Mouse (Mus musculus): ENCODE data around the gene Blcap. TPM values are rescaled to one million over a fixed set of nuclear protein-coding genes. Genes with fewer than 3 reads are reported as not detected.

Blcap gene
- polyA plus RNA-seq, 1 experiment, result 27.1 TPM

DNA sequence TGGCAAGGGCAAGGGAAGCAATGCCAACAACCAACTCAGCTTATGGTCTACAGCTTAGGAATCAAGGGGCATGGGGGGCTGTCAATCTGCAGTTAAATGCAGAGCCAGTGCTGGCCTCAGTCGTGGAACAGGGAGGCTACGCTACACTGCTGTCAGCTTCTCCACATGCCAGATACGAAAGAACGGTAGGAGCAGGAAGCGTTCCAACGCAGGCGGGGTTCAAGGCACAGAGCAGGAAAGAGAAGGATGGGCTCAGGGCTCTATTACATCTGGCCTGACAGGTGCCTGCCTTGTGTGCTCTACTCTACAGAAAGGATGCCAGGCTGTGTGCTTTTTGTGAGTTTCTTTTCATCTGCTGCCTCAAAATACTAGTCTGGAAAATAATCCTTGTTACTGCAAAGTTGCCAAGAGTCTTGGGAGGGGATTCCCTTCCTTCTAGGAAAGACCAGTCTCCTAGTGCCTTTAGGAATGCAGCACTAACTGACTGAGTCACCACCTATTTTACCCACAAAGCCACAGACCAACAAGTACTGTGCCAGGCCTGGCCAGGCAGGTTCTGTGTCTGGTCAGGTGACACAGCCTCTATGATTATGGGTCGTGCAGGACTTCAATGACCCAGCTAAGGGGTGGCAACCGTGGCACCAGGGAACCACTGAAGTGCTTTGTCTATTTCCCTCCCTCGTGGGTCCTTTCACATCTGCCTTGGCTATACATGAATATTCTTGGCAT lies 18.8 kb downstream of the Blcap start:
- Histone ChIP-seq H3K27me3 (ENCODE audit: control insufficient read depth, insufficient read depth, insufficient read length) (no peaks in the 10 kb centered on the region), H3K4me2 (ENCODE audit: low read depth) (peak overlapping the region; percentile 10), H3ac (ENCODE audit: control insufficient read depth, insufficient read length) (no peak overlapping the region), H3K4me3 (no peak overlapping the region), H3K79me2 (ENCODE audit: control insufficient read depth, insufficient read depth) (peaks cover 34% of the 10 kb centered on the region), H3K36me3 (ENCODE audit: control insufficient read depth, insufficient read depth) (peaks cover 26% of the 10 kb centered on the region)
- peak; percentile 10 for TF ChIP-seq TCF3 (IDR thresholded peaks at IDR 0.05; ENCODE audit: insufficient read length, low read depth)
- peak; percentile 82 for TF ChIP-seq USF1 (IDR thresholded peaks at IDR 0.05; ENCODE audit: low read depth)
- peak in 1 of 3 experiments; percentile 18 for TF ChIP-seq MYOG (IDR thresholded peaks at IDR 0.05; ENCODE audit: control insufficient read depth in 1 of 3, insufficient read depth in 1 of 3, insufficient read length in 2 of 3, low read depth in 2 of 3)
- no peak for TF ChIP-seq REST (IDR thresholded peaks at IDR 0.05; ENCODE audit: insufficient read depth, insufficient read length)
- TF ChIP-seq POLR2A (IDR thresholded peaks at IDR 0.05; ENCODE audit: insufficient read length, low read depth), result no peak
- peak in 2 of 3 experiments; percentile 37 to 60 for TF ChIP-seq MYOD1 (IDR thresholded peaks at IDR 0.05; ENCODE audit: control insufficient read depth in 1 of 3, insufficient read length in 2 of 3, low read depth in 2 of 3)

DNA sequence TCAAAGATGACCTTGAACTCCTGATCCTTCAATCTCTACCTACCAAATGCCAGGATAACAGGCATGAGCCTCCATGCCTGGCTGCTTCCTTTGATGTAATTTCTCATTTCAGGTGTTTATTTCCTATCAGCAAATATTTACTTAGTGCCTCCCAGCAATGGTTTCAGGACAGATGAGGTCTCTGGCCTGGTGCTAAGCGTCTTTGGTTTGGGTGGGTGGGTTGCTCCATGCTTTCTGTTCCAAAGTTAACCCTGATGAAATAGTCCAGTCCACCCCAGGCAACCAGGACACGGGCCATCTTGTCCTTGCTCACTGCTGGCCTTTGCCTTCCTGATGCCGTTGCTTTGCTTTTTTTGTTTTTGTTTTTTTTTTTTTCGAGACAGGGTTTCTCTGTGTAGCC lies 20.8 kb downstream of the Blcap start:
- Histone ChIP-seq H3K4me3 (no peak overlapping the region), H3ac (ENCODE audit: control insufficient read depth, insufficient read length) (no peak overlapping the region), H3K27me3 (ENCODE audit: control insufficient read depth, insufficient read depth, insufficient read length) (no peaks in the 10 kb centered on the region), H3K79me2 (ENCODE audit: control insufficient read depth, insufficient read depth) (peaks cover 15% of the 10 kb centered on the region), H3K4me2 (ENCODE audit: low read depth) (no peak overlapping the region), H3K36me3 (ENCODE audit: control insufficient read depth, insufficient read depth) (peaks cover 16% of the 10 kb centered on the region)
- TF ChIP-seq MYOG (IDR thresholded peaks at IDR 0.05; ENCODE audit: control insufficient read depth in 1 of 3, insufficient read depth in 1 of 3, insufficient read length in 2 of 3, low read depth in 2 of 3) (no peak), TCF3 (IDR thresholded peaks at IDR 0.05; ENCODE audit: insufficient read length, low read depth) (no peak), MAX (IDR thresholded peaks at IDR 0.05; ENCODE audit: low read depth) (no peak), USF1 (IDR thresholded peaks at IDR 0.05; ENCODE audit: low read depth) (no peak), POLR2AphosphoS2 (IDR thresholded peaks at IDR 0.05; ENCODE audit: insufficient read length, low read depth) (no peak)

DNA sequence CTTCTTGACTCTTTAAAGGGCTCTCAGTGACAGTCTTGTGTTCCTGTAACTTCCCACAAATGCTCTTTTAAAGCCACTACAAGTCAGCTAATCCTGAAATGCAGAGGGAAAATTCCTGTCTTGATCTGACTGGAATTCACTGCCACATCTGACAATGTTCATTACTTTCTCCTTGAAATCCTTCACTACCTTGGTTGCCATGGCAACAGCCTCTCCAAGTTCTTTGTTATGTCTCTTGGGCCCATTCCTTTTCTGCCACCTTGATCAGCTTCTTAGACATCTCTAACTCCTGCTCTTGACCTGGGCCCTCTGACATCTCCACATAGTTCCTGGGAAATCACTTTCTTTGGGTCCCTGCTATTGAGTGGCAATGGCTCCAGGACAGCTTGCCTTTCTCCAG lies 24.4 kb downstream of the Blcap start:
- Histone ChIP-seq H3K36me3 (ENCODE audit: control insufficient read depth, insufficient read depth) (peaks cover 17% of the 10 kb centered on the region), H3K27me3 (ENCODE audit: control insufficient read depth, insufficient read depth, insufficient read length) (no peaks in the 10 kb centered on the region), H3K4me2 (ENCODE audit: low read depth) (no peak overlapping the region), H3K4me3 (no peak overlapping the region), H3K79me2 (ENCODE audit: control insufficient read depth, insufficient read depth) (peaks cover 12% of the 10 kb centered on the region), H3ac (ENCODE audit: control insufficient read depth, insufficient read length) (no peak overlapping the region)
- TF ChIP-seq MAX (IDR thresholded peaks at IDR 0.05; ENCODE audit: low read depth), result no peak

DNA sequence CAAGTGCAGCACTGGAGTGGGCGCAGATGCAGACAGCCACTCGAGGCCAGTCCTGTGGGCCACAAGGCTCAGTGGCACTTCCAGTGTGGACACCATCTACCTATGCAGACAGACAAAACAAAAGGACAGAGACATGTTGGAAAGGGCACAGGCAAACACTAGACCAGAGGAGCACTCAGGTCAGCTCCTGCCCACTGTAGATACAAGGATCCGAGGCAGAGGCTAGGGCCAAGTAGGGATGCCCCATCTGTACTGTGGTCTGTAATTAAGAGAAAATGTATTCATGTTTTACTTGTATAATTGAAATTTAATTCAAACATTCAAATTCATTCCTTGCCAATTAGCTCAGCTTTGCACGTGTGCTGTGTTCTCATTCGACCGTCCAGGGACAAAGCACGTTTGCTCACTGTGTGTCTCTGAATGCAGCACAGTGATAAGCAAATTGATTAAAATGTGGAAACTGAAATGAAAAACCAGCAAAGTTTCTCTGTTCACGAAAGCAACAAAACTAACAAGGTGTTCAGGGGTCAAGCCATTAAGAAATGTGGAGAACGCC lies 26.7 kb downstream of the Blcap start:
- TF ChIP-seq POLR2A (IDR thresholded peaks at IDR 0.05; ENCODE audit: insufficient read length, low read depth) (no peak), MYOG (IDR thresholded peaks at IDR 0.05; ENCODE audit: control insufficient read depth in 1 of 3, insufficient read depth in 1 of 3, insufficient read length in 2 of 3, low read depth in 2 of 3) (no peak), TCF12 (IDR thresholded peaks at IDR 0.05; ENCODE audit: insufficient read depth, poor library complexity, severe bottlenecking) (no peak), E2F4 (IDR thresholded peaks at IDR 0.05; ENCODE audit: insufficient read depth) (no peak)

DNA sequence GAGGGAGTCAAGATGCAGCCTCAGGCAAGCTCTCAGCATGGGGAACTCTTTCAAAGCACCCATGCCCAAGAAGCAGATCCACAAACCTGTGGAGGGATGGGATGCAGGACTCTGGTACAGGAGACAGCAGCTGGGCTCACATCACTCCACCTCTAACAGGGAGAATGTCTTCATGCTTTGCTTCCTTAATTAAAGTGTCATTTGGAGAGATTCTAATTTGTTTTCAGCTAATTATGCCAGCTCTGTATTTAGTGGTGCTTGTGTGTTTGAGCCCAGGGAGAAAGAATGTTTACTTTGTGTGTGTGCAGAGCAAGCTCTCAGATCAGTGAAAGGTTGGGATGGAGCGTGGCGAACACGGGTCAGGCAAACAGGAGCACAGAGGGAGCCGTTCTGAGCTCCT lies 28.7 kb downstream of the Blcap start:
- no peak overlapping the region for H3K4me2 ChIP-seq (ENCODE audit: low read depth)

More for the DNA sequence above, 26.7 kb downstream of the Blcap start:
- Histone ChIP-seq H3ac (ENCODE audit: control insufficient read depth, insufficient read length) (no peak overlapping the region), H3K79me2 (ENCODE audit: control insufficient read depth, insufficient read depth) (no peaks in the 10 kb centered on the region), H3K4me3 (no peak overlapping the region), H3K4me2 (ENCODE audit: low read depth) (no peak overlapping the region), H3K36me3 (ENCODE audit: control insufficient read depth, insufficient read depth) (peaks cover 20% of the 10 kb centered on the region), H3K27me3 (ENCODE audit: control insufficient read depth, insufficient read depth, insufficient read length) (no peaks in the 10 kb centered on the region)

DNA sequence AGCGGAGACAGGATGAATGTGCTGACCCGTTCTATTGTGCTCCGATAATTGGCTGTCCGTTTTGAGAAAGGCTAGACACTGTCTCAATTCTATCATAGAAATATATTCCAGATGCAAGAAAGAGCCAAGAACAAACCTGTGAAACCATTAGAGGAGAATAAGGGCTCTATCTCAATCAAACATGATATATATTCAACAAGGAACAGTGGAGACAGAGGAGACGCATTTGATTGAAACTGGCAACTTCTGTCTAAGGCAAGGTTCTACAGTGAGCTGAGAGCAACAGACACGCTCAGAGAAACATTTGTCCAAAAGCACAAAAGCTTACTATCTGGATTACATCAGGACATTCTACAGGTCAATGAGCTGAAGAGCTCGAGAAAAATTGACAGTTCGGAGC lies 29.4 kb downstream of the Blcap start:
- TF ChIP-seq MYOG (IDR thresholded peaks at IDR 0.05; ENCODE audit: control insufficient read depth in 1 of 3, insufficient read depth in 1 of 3, insufficient read length in 2 of 3, low read depth in 2 of 3), result no peak
- no peak for TF ChIP-seq SRF (IDR thresholded peaks at IDR 0.05; ENCODE audit: control insufficient read depth, insufficient read length, low read depth)
- TF ChIP-seq TCF12 (IDR thresholded peaks at IDR 0.05; ENCODE audit: insufficient read depth, poor library complexity, severe bottlenecking), result no peak
- no peak for TF ChIP-seq TCF3 (IDR thresholded peaks at IDR 0.05; ENCODE audit: insufficient read length, low read depth)
- TF ChIP-seq MAX (IDR thresholded peaks at IDR 0.05; ENCODE audit: low read depth), result no peak
- no peak for TF ChIP-seq MYOD1 (IDR thresholded peaks at IDR 0.05; ENCODE audit: control insufficient read depth in 1 of 3, insufficient read length in 2 of 3, low read depth in 2 of 3)
- TF ChIP-seq POLR2A (IDR thresholded peaks at IDR 0.05; ENCODE audit: insufficient read length, low read depth), result no peak
- TF ChIP-seq CEBPB (IDR thresholded peaks at IDR 0.05; ENCODE audit: insufficient read depth, poor library complexity, severe bottlenecking), result no peak
- no peak for TF ChIP-seq USF1 (IDR thresholded peaks at IDR 0.05; ENCODE audit: low read depth)
- TF ChIP-seq E2F4 (IDR thresholded peaks at IDR 0.05; ENCODE audit: insufficient read depth), result no peak
- Histone ChIP-seq H3K36me3 (ENCODE audit: control insufficient read depth, insufficient read depth) (peaks cover 6% of the 10 kb centered on the region), H3K4me2 (ENCODE audit: low read depth) (no peak overlapping the region), H3ac (ENCODE audit: control insufficient read depth, insufficient read length) (no peak overlapping the region), H3K4me3 (no peak overlapping the region), H3K27me3 (ENCODE audit: control insufficient read depth, insufficient read depth, insufficient read length) (no peaks in the 10 kb centered on the region), H3K79me2 (ENCODE audit: control insufficient read depth, insufficient read depth) (no peaks in the 10 kb centered on the region)

More for the DNA sequence above, 28.7 kb downstream of the Blcap start:
- no peak for TF ChIP-seq MAX (IDR thresholded peaks at IDR 0.05; ENCODE audit: low read depth)
- no peak for TF ChIP-seq MYOG (IDR thresholded peaks at IDR 0.05; ENCODE audit: control insufficient read depth in 1 of 3, insufficient read depth in 1 of 3, insufficient read length in 2 of 3, low read depth in 2 of 3)
- TF ChIP-seq E2F4 (IDR thresholded peaks at IDR 0.05; ENCODE audit: insufficient read depth), result no peak
- TF ChIP-seq USF1 (IDR thresholded peaks at IDR 0.05; ENCODE audit: low read depth), result no peak
- TF ChIP-seq POLR2A (IDR thresholded peaks at IDR 0.05; ENCODE audit: insufficient read length, low read depth), result no peak
- Histone ChIP-seq H3K27me3 (ENCODE audit: control insufficient read depth, insufficient read depth, insufficient read length) (no peaks in the 10 kb centered on the region), H3K79me2 (ENCODE audit: control insufficient read depth, insufficient read depth) (no peaks in the 10 kb centered on the region), H3K36me3 (ENCODE audit: control insufficient read depth, insufficient read depth) (peaks cover 6% of the 10 kb centered on the region), H3K4me3 (no peak overlapping the region), H3ac (ENCODE audit: control insufficient read depth, insufficient read length) (no peak overlapping the region)
